Mouse (Mus musculus) cerebellum, adult (tissue): ENCODE data around the gene Slc5a11.

Source experiments
- ATAC-seq: cut with Nextera tagmentation; 2 replicates; pipeline ENCODE4 v1.9.2; 2017; ENCODE audit warnings: mild to moderate bottlenecking, moderate library complexity, mixed read lengths; ENCODE audit not compliant: insufficient number of reproducible peaks, low FRiP score, low TSS enrichment

Gene Slc5a11

GRCm38 (mm10) chr7:123209864-123210263, 4.7 kb upstream of the Slc5a11 start:
- ATAC-seq: no peak

GRCm38 (mm10) chr7:123211461-123211860, 3.1 kb upstream of the Slc5a11 start:
- no peak for ATAC-seq

- no peak for ATAC-seq
Measured at GRCm38 (mm10) chr7:123212316-123212715, 2.3 kb upstream of the Slc5a11 start.

- no peak for ATAC-seq
Measured at GRCm38 (mm10) chr7:123215138-123215537, 558 bp downstream of the Slc5a11 start.

GRCm38 (mm10) chr7:123217448-123218354, 3.1 kb downstream of the Slc5a11 start:
- ATAC-seq: no peak

- ATAC-seq: no peak
Measured at GRCm38 (mm10) chr7:123218620-123219019, 4.0 kb downstream of the Slc5a11 start.

DNA sequence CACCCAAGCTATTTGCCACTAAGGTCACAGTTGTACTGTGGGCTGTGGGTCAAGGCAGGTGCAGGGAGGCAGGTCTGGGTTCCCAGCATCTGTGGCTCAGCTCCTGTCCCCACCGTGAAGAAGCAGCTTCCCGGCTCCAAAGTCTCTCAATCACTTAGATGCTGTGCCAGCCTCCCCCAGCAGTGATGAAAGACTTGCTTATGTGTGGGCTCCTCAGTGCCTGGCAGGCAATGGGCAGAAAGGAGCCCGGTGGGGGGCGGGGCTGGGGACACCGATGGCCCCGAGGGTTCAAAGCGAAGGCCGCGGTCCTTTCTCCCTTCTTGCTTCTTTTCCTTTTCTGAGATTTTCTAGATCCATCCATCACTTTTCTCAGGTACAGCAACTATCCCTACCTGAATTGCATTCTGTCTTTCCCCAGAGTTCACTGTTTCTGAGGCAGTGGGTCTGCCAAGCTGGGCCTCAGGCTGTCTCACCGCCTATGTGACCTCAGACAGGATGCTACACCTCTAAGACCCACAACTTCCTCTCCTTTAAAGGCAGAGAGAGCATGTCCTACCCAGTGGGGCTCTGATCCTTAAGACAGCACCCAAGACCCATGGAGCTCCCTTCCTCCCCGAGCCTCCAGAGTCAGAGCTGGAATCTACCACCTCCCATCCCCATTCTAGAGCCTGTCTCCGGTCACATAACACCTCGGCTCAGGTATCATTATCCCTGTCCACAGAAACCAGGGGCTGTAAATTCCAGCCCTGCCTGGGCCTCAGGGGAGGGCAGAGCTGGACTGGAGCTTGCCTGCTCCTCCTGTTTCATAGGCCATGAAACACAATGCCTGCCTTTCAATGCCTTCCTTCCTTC, 5.4 kb downstream of the Slc5a11 start:
- ATAC-seq: no peak

GRCm38 (mm10) chr7:123220633-123220942, 6.0 kb downstream of the Slc5a11 start:
- ATAC-seq: no peak

DNA sequence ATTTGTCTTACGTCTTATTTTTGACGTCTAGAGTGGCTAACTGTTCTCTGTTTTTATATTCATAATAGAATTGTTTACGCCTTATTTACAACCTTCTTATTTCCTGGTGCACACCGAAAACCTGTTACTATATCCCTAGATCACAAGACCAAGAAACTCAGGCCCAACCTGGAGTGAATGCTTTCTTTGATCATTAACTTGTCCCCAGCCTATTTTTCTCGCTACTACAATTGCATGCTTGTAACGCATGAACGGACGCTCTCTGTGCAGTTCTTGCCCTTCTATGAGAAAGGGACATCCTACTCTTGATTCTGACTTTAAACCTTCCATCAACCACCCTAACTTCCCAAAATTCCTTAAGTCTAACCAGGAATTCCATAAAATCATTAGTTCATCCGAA, 9.5 kb downstream of the Slc5a11 start:
- no peak for ATAC-seq

GRCm38 (mm10) chr7:123225159-123225558, 10.6 kb downstream of the Slc5a11 start:
- no peak for ATAC-seq

- no peak for ATAC-seq
Measured at GRCm38 (mm10) chr7:123235449-123235848, 20.9 kb downstream of the Slc5a11 start.

GRCm38 (mm10) chr7:123238621-123239020, 24.0 kb downstream of the Slc5a11 start:
- no peak for ATAC-seq

GRCm38 (mm10) chr7:123240064-123240463, 25.5 kb downstream of the Slc5a11 start:
- ATAC-seq: no peak

- no peak for ATAC-seq
Measured at GRCm38 (mm10) chr7:123242241-123242640, 27.7 kb downstream of the Slc5a11 start.

GRCm38 (mm10) chr7:123244833-123245232, 30.3 kb downstream of the Slc5a11 start:
- no peak for ATAC-seq

- ATAC-seq: no peak
Measured at GRCm38 (mm10) chr7:123246504-123247084, 32.0 kb downstream of the Slc5a11 start.

GRCm38 (mm10) chr7:123248166-123248565, 33.6 kb downstream of the Slc5a11 start:
- ATAC-seq: no peak

DNA sequence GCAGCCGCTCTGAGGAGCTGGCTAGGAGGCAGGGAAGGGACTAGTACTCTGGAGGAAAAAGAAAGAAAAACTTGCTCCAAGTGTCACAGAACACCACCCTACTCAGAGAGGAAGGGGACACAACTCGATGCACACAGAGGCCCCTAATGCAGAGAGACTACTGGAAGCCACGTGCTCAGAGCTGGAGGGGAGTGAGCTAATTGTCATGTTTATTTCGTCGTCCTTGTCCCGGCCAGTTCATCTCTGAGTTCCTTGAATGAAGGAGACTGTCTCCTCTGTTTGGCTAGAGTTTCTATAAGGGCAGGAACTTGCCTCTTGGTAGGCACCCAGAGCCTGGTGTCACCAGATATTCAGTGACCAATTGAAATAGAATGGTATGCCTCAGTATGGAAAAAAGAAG, 36.8 kb downstream of the Slc5a11 start:
- ATAC-seq: no peak

DNA sequence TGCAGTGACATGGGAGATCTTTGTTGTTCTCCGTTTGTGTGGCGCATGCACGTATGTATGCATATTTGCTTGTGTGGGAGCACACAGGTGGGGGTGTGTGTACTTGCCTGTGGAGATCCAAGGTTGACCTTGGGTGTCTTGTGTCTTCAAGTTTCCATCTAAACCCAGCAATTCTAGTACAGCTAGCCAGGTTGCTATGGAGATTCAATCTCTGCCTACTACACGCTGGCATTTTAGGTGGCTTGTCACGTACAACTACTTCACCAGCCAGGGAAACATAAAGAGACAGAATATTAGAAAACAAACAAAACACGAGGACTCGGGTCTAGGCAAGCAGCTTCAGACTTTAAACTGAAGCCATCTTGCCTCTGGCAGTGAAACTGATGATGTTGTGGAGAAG, 38.8 kb downstream of the Slc5a11 start:
- no peak for ATAC-seq

DNA sequence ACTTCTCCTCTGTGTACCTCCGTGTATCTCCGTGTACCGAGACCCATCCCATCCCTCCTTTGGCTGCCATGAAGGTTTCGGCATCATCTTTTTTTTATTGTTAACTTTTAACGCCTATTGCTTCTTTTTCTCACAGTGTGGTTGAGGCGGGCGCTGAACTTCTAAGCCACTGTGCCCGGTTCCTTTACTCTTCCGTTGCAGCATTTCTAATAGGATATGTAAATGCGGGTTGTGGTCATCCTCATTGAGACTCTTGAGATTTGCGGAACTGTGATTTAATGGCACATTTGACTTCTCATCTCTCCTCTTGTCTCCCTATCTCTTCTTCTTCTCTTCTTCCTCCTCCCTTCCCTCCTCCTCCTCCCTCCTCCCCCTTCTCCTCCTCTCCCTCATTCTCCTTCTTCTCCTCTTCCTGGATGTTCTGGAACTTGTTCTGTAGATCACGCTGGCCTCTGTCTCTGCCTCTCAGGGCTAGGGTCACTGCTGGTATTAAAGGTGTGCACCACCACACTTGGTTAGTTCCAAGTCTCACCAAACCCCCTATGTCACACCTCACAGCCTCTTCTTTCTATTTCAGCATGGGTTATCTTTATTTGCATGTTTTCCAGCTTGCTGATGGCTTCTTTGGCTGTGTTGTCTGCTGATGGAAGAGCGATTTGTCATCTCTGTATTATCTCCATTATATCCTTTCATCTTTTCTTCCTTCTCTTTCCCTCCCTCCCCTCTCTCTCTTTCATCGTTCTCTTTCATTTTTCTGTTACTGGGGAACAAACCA, 39.8 kb downstream of the Slc5a11 start:
- ATAC-seq: no peak
